Mouse (Mus musculus) forebrain, embryonic 14.5 days (tissue): Measurements from ENCODE around the gene Dok7. TPM values are rescaled to one million over a fixed set of nuclear protein-coding genes. Genes with fewer than 3 reads are reported as not detected.

Experiments
- ATAC-seq: fragments of 200-750 bp; cut with Nextera tagmentation; 2 replicates; pipeline ENCODE4 v1.8.0; 2017; ENCODE audit warnings: mild to moderate bottlenecking, moderate library complexity
- DNase-seq: peaks from one replicate; pipeline ENCODE4 v3.0.0-alpha.2; 2015; ENCODE audit warnings: low spot score
- H3K27ac ChIP-seq: fragments of 300-500 bp; sonication (generic); 2 replicates; pipeline ENCODE4 v1.5.1; 2014; ENCODE audit warnings: low read depth, mild to moderate bottlenecking, control low read depth, low read length, moderate library complexity
- H3K27me3 ChIP-seq: fragments of 300-500 bp; sonication (generic); replicated peaks from 2 replicates; pipeline ENCODE4 v1.6.1; 2014; ENCODE audit warnings: low read length, control low read depth, mixed read lengths; ENCODE audit not compliant: control insufficient read depth, insufficient read depth
- H3K36me3 ChIP-seq: fragments of 300-500 bp; sonication (generic); 2 replicates; pipeline ENCODE4 v1.6.1; 2014; ENCODE audit warnings: low read length, control low read depth; ENCODE audit not compliant: control insufficient read depth, insufficient read depth
- H3K4me1 ChIP-seq: fragments of 300-500 bp; sonication (generic); 2 replicates; pipeline ENCODE4 v1.6.1; 2014; ENCODE audit warnings: antibody characterized with exemption, low read length, control low read depth; ENCODE audit not compliant: control insufficient read depth, insufficient read depth
- H3K4me2 ChIP-seq: fragments of 300-500 bp; sonication (generic); 2 replicates; pipeline ENCODE4 v1.6.1; 2014; ENCODE audit warnings: mild to moderate bottlenecking, control low read depth, low read length
- H3K4me3 ChIP-seq: fragments of 300-500 bp; sonication (generic); 2 replicates; pipeline ENCODE4 v1.5.1; 2014; ENCODE audit warnings: low read depth, low read length, control low read depth
- H3K9ac ChIP-seq: fragments of 300-500 bp; sonication (generic); 2 replicates; pipeline ENCODE4 v1.6.1; 2014; ENCODE audit warnings: mild to moderate bottlenecking, low read length, control low read depth, moderate library complexity
- H3K9me3 ChIP-seq: fragments of 300-500 bp; sonication (generic); replicated peaks from 2 replicates; pipeline ENCODE4 v1.6.1; 2016; ENCODE audit warnings: low read length, control low read depth, mixed read lengths; ENCODE audit not compliant: control insufficient read depth
- WGBS: fragments of 180-500 bp; shearing (Covaris S2); extraction: QIAGEN DNeasy Blood & Tissue Kit; methylation state at CpG from one replicate; pipeline ENCODE4 v1.1.7; 2014; 5-methylcytosine and 5-hydroxymethylcytosine counted together
- polyA plus RNA-seq: library from polyadenylated mRNA; unstranded; fragments of >200 nt; fragmentation: Nextera tagmentation; extraction: Ambion mirVana; gene quantifications from 2 replicates; pipeline ENCODE4 v1.2.1, GENCODE M21; 2014

Gene Dok7
- polyA plus RNA-seq, 1 experiment from 2014 or later = 2.7 TPM

DNA sequence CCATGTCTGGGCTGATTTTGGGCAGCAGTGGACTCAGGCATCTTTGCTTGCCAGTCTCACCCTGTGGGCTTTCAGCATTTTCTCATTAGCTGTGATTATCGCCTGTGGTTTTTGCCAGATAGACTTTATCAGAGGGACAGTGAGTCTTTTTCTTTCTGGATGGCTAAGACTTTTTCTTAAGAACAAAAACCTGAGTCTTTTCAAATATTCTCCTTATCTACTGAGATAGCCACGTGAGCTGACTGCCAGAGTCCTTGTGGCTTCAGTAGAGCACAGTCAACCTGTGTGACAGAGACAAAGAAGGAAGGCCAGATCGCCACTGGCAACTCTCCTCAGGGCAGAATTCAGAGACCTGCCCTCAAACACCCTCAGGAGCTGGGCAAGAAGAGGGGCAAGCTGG is 61.1 kb downstream of the Dok7 start:
- Histone ChIP-seq H3K4me1 (no peaks in the 10 kb centered on the region), H3K4me2 (no peak overlapping the region), H3K36me3 (no peaks in the 10 kb centered on the region), H3K9ac (no peak overlapping the region), H3K4me3 (no peak overlapping the region), H3K27ac (peak overlapping the region; percentile 11; the same call in 1 of the 2 replicates), H3K27me3 (no peaks in the 10 kb centered on the region), H3K9me3 (no peaks in the 10 kb centered on the region)
- ATAC-seq (no peak), DNase-seq (no peak)
- WGBS = 65% methylated on average over 3 of the region's 3 CpGs

- Histone ChIP-seq H3K36me3 (no peaks in the 10 kb centered on the region), H3K27me3 (no peaks in the 10 kb centered on the region), H3K4me1 (no peaks in the 10 kb centered on the region), H3K27ac (peak overlapping the region; percentile 7; the same call in 1 of the 2 replicates), H3K4me2 (no peak overlapping the region), H3K9ac (no peak overlapping the region), H3K9me3 (no peaks in the 10 kb centered on the region), H3K4me3 (no peak overlapping the region)
- WGBS = 90% methylated on average over 2 of the region's 2 CpGs
- ATAC-seq (peak; percentile 29), DNase-seq (peak; percentile 72)
These were observed 61.9 kb downstream of the Dok7 start for GRCm38 (mm10) chr5:35118418-35118817.

DNA sequence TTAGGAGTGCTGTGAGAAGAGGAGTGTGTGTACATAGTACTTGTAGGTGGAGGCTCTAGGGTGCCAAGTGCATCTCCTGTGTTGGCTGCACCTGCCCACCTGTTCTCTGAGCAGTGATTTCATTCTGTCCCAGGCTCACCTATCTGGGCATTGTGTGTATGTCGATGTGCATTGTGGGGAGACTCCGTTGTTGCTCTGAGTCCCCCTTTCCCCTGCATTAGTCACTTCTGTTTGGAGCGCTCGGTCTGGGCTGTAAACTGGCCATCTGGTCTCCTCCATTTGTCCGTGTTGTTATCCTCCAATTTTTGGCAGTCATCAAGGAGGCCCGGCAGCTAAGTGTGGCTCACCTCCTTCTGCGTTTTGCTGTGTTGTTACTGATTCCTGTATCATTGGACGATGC is 63.5 kb downstream of the Dok7 start:
- peak; percentile 57 for DNase-seq

DNA sequence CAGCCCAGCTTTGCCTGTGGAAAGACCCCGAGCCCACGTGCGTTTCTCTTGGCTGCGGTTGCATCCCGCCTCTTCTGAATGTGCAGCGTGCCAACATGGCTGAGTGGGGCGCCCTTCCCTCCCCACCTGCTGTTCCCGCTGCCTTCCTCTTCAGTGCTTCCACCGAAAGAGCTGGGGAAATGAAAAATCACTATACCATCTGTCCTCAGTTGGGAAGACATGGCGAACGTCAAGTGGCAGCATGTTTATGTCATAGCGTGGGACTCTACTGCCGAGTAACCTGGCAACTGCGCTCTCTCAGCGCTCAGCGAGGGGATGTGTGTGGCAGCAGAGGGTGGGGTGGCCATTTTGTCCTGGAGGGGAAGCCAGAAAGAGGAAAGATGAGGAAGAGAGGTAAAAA is 72.6 kb downstream of the Dok7 start:
- 69% methylated on average over 16 of the region's 16 CpGs for WGBS
- Histone ChIP-seq H3K4me2 (no peak overlapping the region), H3K4me3 (no peak overlapping the region), H3K9me3 (no peaks in the 10 kb centered on the region), H3K36me3 (no peaks in the 10 kb centered on the region), H3K27me3 (no peaks in the 10 kb centered on the region), H3K9ac (no peak overlapping the region), H3K27ac (peak overlapping the region; percentile 62), H3K4me1 (no peaks in the 10 kb centered on the region)
- peak; percentile 80 for DNase-seq
- peak; percentile 82 for ATAC-seq

More for the DNA sequence above, 63.5 kb downstream of the Dok7 start:
- Histone ChIP-seq H3K4me1 (no peaks in the 10 kb centered on the region), H3K27me3 (no peaks in the 10 kb centered on the region), H3K4me3 (no peak overlapping the region), H3K9me3 (no peaks in the 10 kb centered on the region), H3K9ac (no peak overlapping the region), H3K36me3 (no peaks in the 10 kb centered on the region), H3K27ac (peak overlapping the region; percentile 48; the same call in 1 of the 2 replicates), H3K4me2 (no peak overlapping the region)
- 74% methylated on average over 8 of the region's 8 CpGs for WGBS
- ATAC-seq = peak; percentile 55; the same call in 1 of the 2 replicates

DNA sequence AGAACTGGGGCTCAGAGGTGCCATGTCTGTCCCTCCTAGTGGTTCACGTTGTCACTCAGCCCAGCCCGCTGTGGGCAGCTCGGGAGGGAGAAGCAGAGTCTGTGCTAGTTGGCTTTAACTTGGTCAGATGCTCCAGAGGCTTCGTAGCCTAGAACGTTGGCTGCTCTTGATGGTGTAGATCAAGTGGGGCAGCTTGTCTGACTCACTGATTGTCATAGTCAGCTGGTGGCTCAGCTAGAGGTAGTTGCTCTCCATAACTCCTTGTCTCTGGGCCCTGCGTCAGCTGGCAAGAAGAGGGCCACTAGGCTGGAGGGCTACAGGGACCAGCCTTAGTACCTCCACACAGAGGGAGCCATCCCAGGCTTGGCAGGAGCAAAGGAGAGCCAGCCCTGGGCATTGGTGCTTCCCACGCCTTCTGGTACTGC is 73.2 kb downstream of the Dok7 start:
- Histone ChIP-seq H3K36me3 (no peaks in the 10 kb centered on the region), H3K4me1 (no peaks in the 10 kb centered on the region), H3K27me3 (no peaks in the 10 kb centered on the region), H3K4me3 (no peak overlapping the region), H3K9me3 (no peaks in the 10 kb centered on the region), H3K4me2 (no peak overlapping the region), H3K9ac (no peak overlapping the region), H3K27ac (peak overlapping the region; percentile 62)
- ATAC-seq (no peak), DNase-seq (no peak)
- WGBS = 90% methylated on average over 7 of the region's 7 CpGs

- Histone ChIP-seq H3K27ac (no peak overlapping the region), H3K9me3 (no peaks in the 10 kb centered on the region), H3K4me3 (no peak overlapping the region), H3K4me1 (no peaks in the 10 kb centered on the region), H3K27me3 (no peaks in the 10 kb centered on the region), H3K9ac (no peak overlapping the region), H3K36me3 (no peaks in the 10 kb centered on the region), H3K4me2 (no peak overlapping the region)
- DNase-seq (no peak), ATAC-seq (no peak)
- WGBS = 30% methylated on average over 1 of the region's 1 CpGs
These were observed 74.7 kb downstream of the Dok7 start for GRCm38 (mm10) chr5:35131237-35131636.

DNA sequence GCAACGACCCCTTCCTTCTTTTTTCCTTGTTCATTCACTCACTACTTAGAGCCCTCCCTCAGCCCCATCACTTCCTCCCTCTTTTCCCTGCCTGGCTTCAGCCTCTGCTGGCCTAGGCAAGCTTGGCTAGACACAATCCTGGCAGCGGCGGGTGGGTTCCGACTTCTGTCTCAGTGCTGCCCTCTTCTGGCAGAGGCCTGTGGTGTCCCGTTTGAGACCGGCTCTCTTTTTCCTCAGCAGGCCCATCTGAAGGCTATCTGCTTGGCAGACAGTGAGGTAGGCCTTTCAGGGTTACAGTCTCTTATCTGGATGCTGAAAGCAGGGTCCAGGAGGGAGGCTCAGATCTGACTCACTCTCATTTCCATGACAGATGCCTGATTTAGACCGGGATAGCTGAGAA is 75.2 kb downstream of the Dok7 start:
- peak; percentile 61 for ATAC-seq
- no peak overlapping the region for H3K9ac ChIP-seq
- WGBS = 8% methylated on average over 7 of the region's 7 CpGs
- H3K4me3 ChIP-seq = no peak overlapping the region
- H3K27me3 ChIP-seq = no peaks in the 10 kb centered on the region
- H3K4me1 ChIP-seq = no peaks in the 10 kb centered on the region
- H3K27ac ChIP-seq = no peak overlapping the region
- H3K9me3 ChIP-seq = no peaks in the 10 kb centered on the region
- no peak overlapping the region for H3K4me2 ChIP-seq
- DNase-seq = peak; percentile 89
- no peaks in the 10 kb centered on the region for H3K36me3 ChIP-seq

DNA sequence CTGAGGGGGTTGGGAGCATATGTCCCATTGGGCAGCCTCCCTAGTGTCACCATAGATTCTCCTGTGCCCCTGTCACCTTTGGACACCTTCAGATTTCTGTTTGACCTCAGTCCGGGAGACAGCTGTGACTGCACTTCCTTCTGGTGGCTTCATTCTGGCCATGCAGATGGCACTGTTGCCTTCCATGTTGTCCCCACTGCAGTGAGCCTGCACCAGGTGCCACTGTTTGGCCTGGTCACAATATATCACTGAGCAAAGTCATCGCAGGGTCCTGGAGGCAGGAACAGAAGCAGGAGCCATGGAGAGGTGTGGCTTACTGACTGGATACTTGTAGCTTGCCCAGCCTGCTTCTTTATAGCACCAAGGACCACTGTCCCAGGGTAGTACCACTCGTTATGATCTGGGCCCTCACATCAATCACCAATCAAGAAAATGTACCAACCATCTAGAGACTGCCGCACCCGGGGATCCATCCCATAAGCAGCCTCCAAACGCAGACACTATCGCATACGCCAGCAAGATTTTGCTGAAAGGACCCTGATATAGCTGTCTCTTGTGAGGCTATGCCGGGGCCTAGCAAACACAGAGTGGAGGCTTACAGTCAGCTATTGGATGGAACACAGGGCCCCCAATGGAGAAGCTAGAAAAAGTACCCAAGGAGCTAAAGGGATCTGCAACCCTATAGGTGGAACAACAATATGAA is 75.9 kb downstream of the Dok7 start:
- Histone ChIP-seq H3K4me2 (no peak overlapping the region), H3K27me3 (no peaks in the 10 kb centered on the region), H3K4me1 (no peaks in the 10 kb centered on the region), H3K4me3 (no peak overlapping the region), H3K9ac (no peak overlapping the region), H3K9me3 (no peaks in the 10 kb centered on the region), H3K27ac (no peak overlapping the region), H3K36me3 (no peaks in the 10 kb centered on the region)
- 93% methylated on average over 9 of the region's 9 CpGs for WGBS
- ATAC-seq = no peak
- DNase-seq = no peak

DNA sequence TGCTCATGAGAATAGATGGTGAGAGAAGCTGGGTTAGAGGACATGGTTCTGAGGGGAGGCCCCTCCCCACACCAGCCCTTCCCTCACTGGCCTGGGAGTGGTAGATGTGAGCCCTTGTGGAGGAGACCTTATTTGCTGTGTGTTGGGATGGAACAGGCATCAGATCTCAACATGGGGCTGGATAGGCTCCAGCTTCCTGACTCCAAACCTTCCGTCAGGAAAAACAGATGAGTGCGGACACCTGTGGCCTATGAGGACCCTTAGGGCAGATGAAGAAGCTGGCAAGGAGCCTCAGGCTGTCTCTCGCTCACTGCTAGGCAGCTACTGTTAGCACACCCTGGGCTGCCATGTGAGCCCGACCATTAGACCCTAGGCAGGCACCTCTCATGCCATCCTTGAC is 76.9 kb downstream of the Dok7 start:
- Histone ChIP-seq H3K9ac (no peak overlapping the region), H3K27ac (no peak overlapping the region), H3K4me1 (peaks cover 7% of the 10 kb centered on the region; the same call in 1 of the 2 replicates), H3K4me3 (no peak overlapping the region), H3K36me3 (no peaks in the 10 kb centered on the region), H3K27me3 (no peaks in the 10 kb centered on the region), H3K4me2 (no peak overlapping the region), H3K9me3 (no peaks in the 10 kb centered on the region)
- WGBS = 83% methylated on average over 4 of the region's 4 CpGs
- no peak for DNase-seq
- no peak for ATAC-seq
